Mouse (Mus musculus): ENCODE data around the gene Cdca7. TPM values are rescaled to one million over a fixed set of nuclear protein-coding genes. Genes with fewer than 3 reads are reported as not detected.

The Cdca7 gene
- polyA plus RNA-seq, 1 experiment from 2014 or later = 17.1 TPM

GRCm38 (mm10) chr2:72477221-72477620 lies 1.3 kb downstream of the Cdca7 start:
- Histone ChIP-seq H3K36me3 (replicated peaks; ENCODE audit: control insufficient read depth, insufficient read depth) (peaks cover 3% of the 10 kb centered on the region; the same call in 1 of the 2 replicates), H3K4me2 (replicated peaks) (peak overlapping the region; percentile 94), H3K9ac (peak overlapping the region; percentile 60), H3K27ac (no peak overlapping the region), H3K9me3 (ENCODE audit: control insufficient read depth, low read length) (no peaks in the 10 kb centered on the region), H3K4me1 (replicated peaks; ENCODE audit: control insufficient read depth, insufficient read depth, low read length) (peaks cover 21% of the 10 kb centered on the region), H3K27me3 (ENCODE audit: control insufficient read depth, insufficient read depth, low read length) (peaks cover 11% of the 10 kb centered on the region; the same call in 1 of the 2 replicates), H3K4me3 (replicated peaks; ENCODE audit: low read length) (peak overlapping the region; percentile 84)
- 3% methylated on average over 11 of the region's 11 CpGs for WGBS
- no peak for ATAC-seq (ENCODE audit: low FRiP score)
- DNase-seq (ENCODE audit: low spot score) = no peak

- no peak for DNase-seq (ENCODE audit: low spot score)
- 72% methylated on average over 4 of the region's 4 CpGs for WGBS
Measured at GRCm38 (mm10) chr2:72478176-72478575, 2.2 kb downstream of the Cdca7 start.

GRCm38 (mm10) chr2:72478921-72479320 lies 3.0 kb downstream of the Cdca7 start:
- Histone ChIP-seq H3K4me3 (replicated peaks; ENCODE audit: low read length) (no peak overlapping the region), H3K9me3 (ENCODE audit: control insufficient read depth, low read length) (no peaks in the 10 kb centered on the region), H3K4me1 (replicated peaks; ENCODE audit: control insufficient read depth, insufficient read depth, low read length) (peaks cover 21% of the 10 kb centered on the region), H3K4me2 (replicated peaks) (no peak overlapping the region), H3K27ac (no peak overlapping the region), H3K36me3 (replicated peaks; ENCODE audit: control insufficient read depth, insufficient read depth) (peaks cover 19% of the 10 kb centered on the region; the same call in 1 of the 2 replicates), H3K27me3 (ENCODE audit: control insufficient read depth, insufficient read depth, low read length) (peaks cover 11% of the 10 kb centered on the region; the same call in 1 of the 2 replicates), H3K9ac (no peak overlapping the region)
- 53% methylated on average over 13 of the region's 13 CpGs for WGBS
- ATAC-seq (ENCODE audit: low FRiP score) (no peak), DNase-seq (ENCODE audit: low spot score) (no peak)

More at GRCm38 (mm10) chr2:72478176-72478575, 2.2 kb downstream of the Cdca7 start:
- H3K4me1 ChIP-seq (replicated peaks; ENCODE audit: control insufficient read depth, insufficient read depth, low read length) = peaks cover 21% of the 10 kb centered on the region
- peaks cover 11% of the 10 kb centered on the region; the same call in 1 of the 2 replicates for H3K27me3 ChIP-seq (ENCODE audit: control insufficient read depth, insufficient read depth, low read length)
- no peak overlapping the region for H3K4me3 ChIP-seq (replicated peaks; ENCODE audit: low read length)
- no peak overlapping the region for H3K27ac ChIP-seq
- peak overlapping the region; percentile 94; the same call in 1 of the 2 replicates for H3K4me2 ChIP-seq (replicated peaks)
- no peak overlapping the region for H3K9ac ChIP-seq
- no peak for ATAC-seq (ENCODE audit: low FRiP score)
- H3K36me3 ChIP-seq (replicated peaks; ENCODE audit: control insufficient read depth, insufficient read depth) = peaks cover 12% of the 10 kb centered on the region; the same call in 1 of the 2 replicates
- no peaks in the 10 kb centered on the region for H3K9me3 ChIP-seq (ENCODE audit: control insufficient read depth, low read length)

- Histone ChIP-seq H3K27ac (no peak overlapping the region), H3K4me2 (replicated peaks) (no peak overlapping the region), H3K9me3 (ENCODE audit: control insufficient read depth, low read length) (no peaks in the 10 kb centered on the region), H3K4me3 (replicated peaks; ENCODE audit: low read length) (no peak overlapping the region), H3K36me3 (replicated peaks; ENCODE audit: control insufficient read depth, insufficient read depth) (peaks cover 19% of the 10 kb centered on the region), H3K9ac (no peak overlapping the region), H3K27me3 (ENCODE audit: control insufficient read depth, insufficient read depth, low read length) (peaks cover 5% of the 10 kb centered on the region; the same call in 1 of the 2 replicates), H3K4me1 (replicated peaks; ENCODE audit: control insufficient read depth, insufficient read depth, low read length) (peaks cover 21% of the 10 kb centered on the region)
- no peak for DNase-seq (ENCODE audit: low spot score)
- WGBS = 94% methylated on average over 9 of the region's 9 CpGs
- ATAC-seq (ENCODE audit: low FRiP score) = no peak
Measured at GRCm38 (mm10) chr2:72479818-72480217, 3.9 kb downstream of the Cdca7 start.

- DNase-seq (ENCODE audit: low spot score) = no peak
- Histone ChIP-seq H3K27me3 (ENCODE audit: control insufficient read depth, insufficient read depth, low read length) (no peaks in the 10 kb centered on the region), H3K9me3 (ENCODE audit: control insufficient read depth, low read length) (no peaks in the 10 kb centered on the region), H3K27ac (no peak overlapping the region), H3K4me1 (replicated peaks; ENCODE audit: control insufficient read depth, insufficient read depth, low read length) (no peaks in the 10 kb centered on the region), H3K36me3 (replicated peaks; ENCODE audit: control insufficient read depth, insufficient read depth) (peaks cover 6% of the 10 kb centered on the region; the same call in 1 of the 2 replicates), H3K4me3 (replicated peaks; ENCODE audit: low read length) (no peak overlapping the region), H3K4me2 (replicated peaks) (no peak overlapping the region), H3K9ac (no peak overlapping the region)
- 53% methylated on average over 7 of the region's 7 CpGs for WGBS
- ATAC-seq (ENCODE audit: low FRiP score) = no peak
Measured at GRCm38 (mm10) chr2:72491650-72492049, 15.7 kb downstream of the Cdca7 start.

- no peaks in the 10 kb centered on the region for H3K4me1 ChIP-seq (replicated peaks; ENCODE audit: control insufficient read depth, insufficient read depth, low read length)
- no peaks in the 10 kb centered on the region for H3K9me3 ChIP-seq (ENCODE audit: control insufficient read depth, low read length)
- DNase-seq (ENCODE audit: low spot score) = no peak
- 64% methylated on average over 14 of the region's 14 CpGs for WGBS
- no peak overlapping the region for H3K4me3 ChIP-seq (replicated peaks; ENCODE audit: low read length)
- no peaks in the 10 kb centered on the region for H3K36me3 ChIP-seq (replicated peaks; ENCODE audit: control insufficient read depth, insufficient read depth)
- no peak overlapping the region for H3K9ac ChIP-seq
- ATAC-seq (ENCODE audit: low FRiP score) = no peak
- no peak overlapping the region for H3K4me2 ChIP-seq (replicated peaks)
- H3K27ac ChIP-seq = no peak overlapping the region
- no peaks in the 10 kb centered on the region for H3K27me3 ChIP-seq (ENCODE audit: control insufficient read depth, insufficient read depth, low read length)
Measured at GRCm38 (mm10) chr2:72493039-72493438, 17.1 kb downstream of the Cdca7 start.

- H3K4me2 ChIP-seq (replicated peaks) = peak overlapping the region; percentile 59
- H3K4me3 ChIP-seq (replicated peaks; ENCODE audit: low read length) = peak overlapping the region; percentile 22
- H3K27ac ChIP-seq = peak overlapping the region; percentile 46; the same call in 1 of the 2 replicates
- no peaks in the 10 kb centered on the region for H3K36me3 ChIP-seq (replicated peaks; ENCODE audit: control insufficient read depth, insufficient read depth)
- 3% methylated on average over 23 of the region's 23 CpGs for WGBS
- DNase-seq (ENCODE audit: low spot score) (no peak), ATAC-seq (ENCODE audit: low FRiP score) (peak; percentile 53; the same call in 1 of the 2 replicates)
- peak overlapping the region; percentile 56; the same call in 1 of the 2 replicates for H3K9ac ChIP-seq
- H3K9me3 ChIP-seq (ENCODE audit: control insufficient read depth, low read length) = no peaks in the 10 kb centered on the region
- H3K27me3 ChIP-seq (ENCODE audit: control insufficient read depth, insufficient read depth, low read length) = peaks cover 14% of the 10 kb centered on the region
- peaks cover 14% of the 10 kb centered on the region; the same call in 1 of the 2 replicates for H3K4me1 ChIP-seq (replicated peaks; ENCODE audit: control insufficient read depth, insufficient read depth, low read length)
Measured at GRCm38 (mm10) chr2:72499074-72499721, 23.2 kb downstream of the Cdca7 start.

GRCm38 (mm10) chr2:72499782-72500411 lies 23.9 kb downstream of the Cdca7 start:
- Histone ChIP-seq H3K9me3 (ENCODE audit: control insufficient read depth, low read length) (no peaks in the 10 kb centered on the region), H3K27me3 (ENCODE audit: control insufficient read depth, insufficient read depth, low read length) (peaks cover 14% of the 10 kb centered on the region), H3K27ac (no peak overlapping the region), H3K9ac (peak overlapping the region; percentile 56; the same call in 1 of the 2 replicates), H3K4me2 (replicated peaks) (peak overlapping the region; percentile 59), H3K4me3 (replicated peaks; ENCODE audit: low read length) (no peak overlapping the region), H3K36me3 (replicated peaks; ENCODE audit: control insufficient read depth, insufficient read depth) (no peaks in the 10 kb centered on the region), H3K4me1 (replicated peaks; ENCODE audit: control insufficient read depth, insufficient read depth, low read length) (peaks cover 14% of the 10 kb centered on the region; the same call in 1 of the 2 replicates)
- WGBS = 6% methylated on average over 8 of the region's 8 CpGs
- DNase-seq (ENCODE audit: low spot score) (no peak), ATAC-seq (ENCODE audit: low FRiP score) (no peak)

GRCm38 (mm10) chr2:72502041-72502813 lies 26.3 kb downstream of the Cdca7 start:
- Histone ChIP-seq H3K9me3 (ENCODE audit: control insufficient read depth, low read length) (no peaks in the 10 kb centered on the region), H3K4me2 (replicated peaks) (no peak overlapping the region), H3K9ac (no peak overlapping the region), H3K36me3 (replicated peaks; ENCODE audit: control insufficient read depth, insufficient read depth) (no peaks in the 10 kb centered on the region), H3K27ac (no peak overlapping the region), H3K27me3 (ENCODE audit: control insufficient read depth, insufficient read depth, low read length) (peaks cover 14% of the 10 kb centered on the region), H3K4me3 (replicated peaks; ENCODE audit: low read length) (no peak overlapping the region), H3K4me1 (replicated peaks; ENCODE audit: control insufficient read depth, insufficient read depth, low read length) (peaks cover 14% of the 10 kb centered on the region; the same call in 1 of the 2 replicates)
- ATAC-seq (ENCODE audit: low FRiP score) = no peak
- 91% methylated on average over 16 of the region's 16 CpGs for WGBS
- no peak for DNase-seq (ENCODE audit: low spot score)
